Mouse (Mus musculus) kidney, adult 9 months (tissue): ENCODE results near the gene Xpo5.
A peak's percentile ranks its signal among the peaks of the same experiment; 100 is the strongest.

Experiments used
- DNase-seq: peaks from one replicate; pipeline ENCODE4 v3.0.0; 2022

The Xpo5 gene

DNA sequence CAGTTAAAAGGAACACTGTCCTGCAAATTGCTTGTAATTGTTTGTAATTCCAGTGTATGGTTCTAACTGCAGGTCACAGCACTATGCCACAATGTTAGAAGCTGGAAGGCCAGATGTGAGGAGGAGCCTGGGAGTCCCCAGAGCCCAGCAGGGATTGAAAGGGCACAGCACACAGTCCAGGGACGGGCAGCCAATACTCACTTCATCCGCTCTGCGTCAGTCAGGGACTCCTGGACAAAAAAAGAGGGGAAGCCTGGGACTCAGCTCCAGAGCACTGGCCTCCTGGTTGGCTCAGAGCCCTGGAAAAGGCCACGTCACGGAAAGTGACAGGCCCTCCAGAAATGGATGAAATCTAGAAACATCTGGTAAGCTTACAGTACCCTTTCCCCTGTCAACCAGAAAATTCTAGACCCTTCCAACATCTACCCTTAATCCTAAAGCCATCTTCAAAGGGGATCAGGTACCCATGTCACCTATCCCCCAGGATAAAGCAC lies 59.7 kb downstream of the Xpo5 start:
- no peak for DNase-seq

DNA sequence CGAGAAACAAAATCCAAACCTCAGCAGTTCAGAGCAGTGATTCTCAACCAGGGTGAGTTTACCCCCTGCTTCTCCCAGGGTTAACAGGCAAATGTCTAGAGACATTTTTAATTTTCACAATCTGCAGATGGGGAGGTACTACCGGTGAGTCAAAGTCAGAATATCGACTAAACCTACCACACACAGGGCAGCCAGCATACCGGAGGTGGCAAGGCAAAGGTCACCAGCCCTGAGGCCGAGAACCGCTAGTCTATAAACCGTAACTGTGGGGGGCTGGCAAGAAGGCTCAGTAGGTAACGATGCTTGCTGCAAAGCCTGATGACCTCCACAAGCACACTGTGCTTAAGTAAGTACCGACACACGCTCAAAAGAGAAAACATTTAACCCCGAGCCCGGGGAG lies 62.9 kb downstream of the Xpo5 start:
- no peak for DNase-seq

GRCm38 (mm10) chr17:46265918-46266618 lies 63.5 kb downstream of the Xpo5 start:
- DNase-seq, result peak; percentile 81

- DNase-seq, result no peak
These were observed 64.4 kb downstream of the Xpo5 start for GRCm38 (mm10) chr17:46266986-46267385.

- DNase-seq, result no peak
These were observed 64.9 kb downstream of the Xpo5 start for GRCm38 (mm10) chr17:46267511-46267910.

- no peak for DNase-seq
These were observed 65.6 kb downstream of the Xpo5 start for GRCm38 (mm10) chr17:46268026-46268720.

GRCm38 (mm10) chr17:46269771-46270534 lies 67.4 kb downstream of the Xpo5 start:
- DNase-seq, result peak; percentile 60

GRCm38 (mm10) chr17:46272058-46272457 lies 69.5 kb downstream of the Xpo5 start:
- no peak for DNase-seq

DNA sequence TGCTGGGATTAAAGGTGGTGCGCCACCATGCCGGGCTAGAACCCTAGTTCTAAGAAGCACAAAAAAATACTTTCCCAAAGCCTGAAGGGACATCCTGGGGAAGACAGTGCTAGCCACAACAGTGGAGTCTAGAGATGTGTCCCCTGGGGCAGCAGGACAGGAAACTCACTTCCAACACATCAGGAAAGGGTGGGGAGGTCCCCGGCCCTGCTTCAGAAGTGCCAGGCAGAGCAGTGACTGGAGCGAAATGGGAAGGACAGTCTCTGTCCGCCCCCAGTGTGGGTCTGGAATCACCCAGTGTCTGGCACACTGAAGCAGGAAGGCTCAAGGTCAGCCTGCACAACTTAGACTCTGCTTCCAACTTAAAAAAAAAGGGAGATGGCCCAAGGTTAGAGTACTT lies 70.1 kb downstream of the Xpo5 start:
- peak; percentile 56 for DNase-seq

- no peak for DNase-seq
These were observed 71.2 kb downstream of the Xpo5 start for GRCm38 (mm10) chr17:46273803-46274236.

GRCm38 (mm10) chr17:46274465-46274864 lies 71.9 kb downstream of the Xpo5 start:
- no peak for DNase-seq

DNA sequence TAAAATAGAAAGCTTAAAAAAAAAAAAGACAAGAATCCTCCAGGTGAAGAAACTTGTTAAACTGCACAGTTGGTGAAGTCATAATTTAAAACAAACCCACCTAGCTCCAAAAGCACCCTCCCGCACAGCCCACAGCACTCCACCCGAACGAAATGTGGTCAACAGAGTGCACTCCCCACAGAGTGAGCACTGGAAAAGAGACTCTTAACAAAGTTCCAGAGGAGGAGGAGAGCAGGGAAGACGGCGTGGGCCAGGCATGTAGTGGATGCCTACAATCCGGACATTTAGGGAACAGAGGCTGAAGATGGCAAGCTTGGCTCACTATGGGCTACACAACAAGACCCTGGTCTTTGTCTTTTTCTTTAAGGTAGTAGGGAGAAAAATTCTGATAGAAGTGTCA lies 72.5 kb downstream of the Xpo5 start:
- DNase-seq, result no peak

DNA sequence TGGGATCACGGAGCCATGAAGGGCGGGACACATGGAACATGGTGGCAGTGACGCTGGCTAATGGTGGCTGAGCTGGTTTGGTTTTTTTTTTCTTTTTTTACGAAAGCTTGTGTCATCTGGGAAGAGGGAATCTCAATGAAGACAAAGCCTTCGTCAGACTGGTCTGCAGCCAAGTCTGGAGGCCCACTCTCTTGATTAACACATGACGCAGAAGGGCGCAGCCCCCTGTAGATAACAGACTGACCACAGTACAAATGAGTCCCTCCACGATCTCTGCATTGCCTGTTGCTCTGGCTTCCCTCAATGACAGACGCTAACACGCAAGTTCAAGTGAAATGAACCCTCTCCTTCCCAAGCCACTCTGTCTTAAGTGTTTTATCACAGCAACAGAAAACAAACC lies 72.9 kb downstream of the Xpo5 start:
- no peak for DNase-seq

DNA sequence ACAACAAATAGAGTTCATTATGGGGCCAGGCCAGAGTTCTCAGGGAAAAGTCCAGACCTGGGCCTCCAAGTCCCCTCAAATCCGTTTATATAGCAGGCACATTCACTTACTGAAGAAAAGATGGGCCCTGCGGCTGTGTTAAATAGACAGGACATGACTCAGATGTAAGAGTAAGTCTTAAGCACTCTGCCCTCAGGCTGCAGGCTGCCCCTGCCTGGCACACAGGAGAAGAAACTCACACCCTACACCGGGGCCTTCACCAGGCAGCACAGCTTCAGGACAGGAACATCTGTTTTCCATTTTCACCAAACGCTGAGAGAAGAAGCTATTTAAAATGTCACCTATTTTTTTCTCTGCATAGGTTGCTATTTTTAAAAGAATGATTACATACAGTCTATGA lies 75.0 kb downstream of the Xpo5 start:
- no peak for DNase-seq

DNA sequence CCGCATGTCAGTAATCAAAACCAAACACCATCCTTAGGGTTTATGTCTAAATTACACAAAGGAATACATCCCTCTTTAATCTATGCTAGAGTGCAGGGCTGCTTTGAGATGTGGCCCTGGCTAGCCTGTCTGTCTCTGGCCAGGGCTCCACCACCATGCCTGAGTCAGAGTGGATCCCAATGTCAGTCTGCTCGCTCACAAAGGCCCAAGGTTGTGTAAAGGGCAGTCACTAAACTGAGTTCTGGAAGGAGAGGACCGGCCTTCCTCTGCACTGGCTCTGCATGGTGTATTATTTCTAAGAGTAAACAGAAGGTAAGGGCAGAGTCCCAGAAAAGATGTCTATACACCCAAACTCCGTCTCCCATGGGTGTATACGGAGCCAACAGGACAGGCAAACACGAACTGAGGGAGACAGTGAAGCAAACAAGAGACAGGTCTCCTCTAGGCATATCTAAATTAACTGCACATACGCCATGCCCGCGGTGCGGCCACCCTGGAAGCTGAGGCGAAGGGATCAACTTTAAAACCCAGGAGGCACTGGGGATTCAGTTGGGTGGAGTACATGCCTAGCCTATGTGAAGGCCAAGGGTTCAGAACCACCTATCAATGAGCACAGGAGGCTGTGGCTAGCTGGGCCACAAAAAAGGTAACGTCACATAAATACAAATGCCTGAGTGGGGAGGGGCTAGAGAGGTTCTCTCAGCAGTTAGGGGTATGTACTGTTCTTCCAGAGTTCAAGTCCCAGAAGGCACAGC lies 75.6 kb downstream of the Xpo5 start:
- DNase-seq, result no peak

GRCm38 (mm10) chr17:46282483-46283123 lies 80.0 kb downstream of the Xpo5 start, which contains the start of gene Tjap1:
Gene Tjap1 (minus strand): TSS chr17:46283026.
- DNase-seq, result peak; percentile 84

DNA sequence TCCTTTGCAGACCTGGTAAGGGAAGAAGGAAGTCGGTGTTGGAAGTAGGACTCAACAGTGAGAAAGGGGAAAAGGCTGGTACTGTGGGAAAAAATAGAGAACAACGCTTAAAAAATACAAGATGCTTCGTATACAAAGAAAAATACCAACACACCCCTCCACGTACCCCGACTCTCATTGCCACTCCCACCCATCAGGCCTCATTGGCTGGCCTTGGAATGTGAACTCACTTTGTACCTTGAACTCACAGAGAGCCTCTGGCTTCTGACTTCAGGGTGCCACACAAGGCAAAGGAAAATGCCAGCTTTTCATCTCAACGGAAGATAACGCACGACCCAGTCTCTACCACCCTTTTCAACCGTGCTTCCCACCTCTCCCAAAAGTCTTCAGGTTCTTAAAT lies 80.6 kb downstream of the Xpo5 start:
- DNase-seq, result peak; percentile 69

GRCm38 (mm10) chr17:46283911-46284310 lies 81.3 kb downstream of the Xpo5 start:
- peak; percentile 66 for DNase-seq

GRCm38 (mm10) chr17:46284653-46285052 lies 82.1 kb downstream of the Xpo5 start:
- DNase-seq, result no peak

DNA sequence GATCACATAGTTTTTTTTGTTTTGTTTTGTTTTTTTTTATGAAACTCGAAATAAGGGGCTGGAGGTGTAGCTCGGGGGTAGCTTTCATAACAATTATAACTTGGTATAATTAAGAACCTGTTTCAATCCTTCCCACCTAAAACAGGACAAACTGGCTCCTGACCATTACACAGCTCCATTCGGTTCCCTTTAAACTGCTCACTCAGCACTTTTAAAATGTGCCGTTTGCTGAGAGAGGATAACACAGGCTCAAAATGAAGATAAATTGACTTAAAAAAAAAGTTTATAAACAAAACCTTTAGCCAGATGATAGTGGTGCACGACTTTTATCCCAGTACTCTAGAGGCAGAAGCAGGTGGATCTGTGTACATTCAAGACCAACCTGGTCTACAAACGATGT lies 82.8 kb downstream of the Xpo5 start:
- no peak for DNase-seq

DNA sequence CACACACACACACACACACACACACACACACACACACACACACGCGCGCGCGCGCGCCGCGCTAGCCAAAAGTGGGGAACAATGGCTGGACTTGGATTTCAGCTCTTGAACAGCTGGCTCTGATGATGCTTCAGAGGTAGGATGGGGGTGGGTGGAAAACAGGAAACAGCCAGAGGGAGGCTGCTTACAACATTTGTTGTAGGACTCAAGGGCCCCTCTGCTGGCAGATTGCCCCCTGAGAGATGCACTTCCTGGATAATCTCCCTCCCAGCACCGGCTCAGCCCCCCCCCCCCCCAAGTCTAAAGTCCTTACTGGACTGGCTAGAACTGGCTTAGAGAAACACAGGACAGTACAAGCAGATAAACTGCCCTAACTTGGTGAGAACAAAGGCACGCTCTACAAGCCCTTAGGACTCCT lies 85.1 kb downstream of the Xpo5 start:
- DNase-seq, result peak; percentile 70
